Mouse (Mus musculus): Measurements from ENCODE around the gene Smg9. TPM values are rescaled to one million over a fixed set of nuclear protein-coding genes. Genes with fewer than 3 reads are reported as not detected.

Gene Smg9
- total RNA-seq (2012; rRNA removed) (47.5 and 54.6 TPM in 2 replicates), polyA plus RNA-seq (2012; ENCODE audit: insufficient read depth in 1 of 2, insufficient read length in 2 of 2, low read depth in 1 of 2, low replicate concordance in 2 of 2, missing spikeins in 1 of 2) (10 to 100 TPM in 1 of 2 experiments, not detected in 1; 95.3 TPM)

- Histone ChIP-seq H3K4me1 (ENCODE audit: control insufficient read depth in 1 of 2, insufficient read depth in 2 of 2, low read length in 2 of 2) (peaks cover 17 to 42% of the 10 kb centered on the region in 2 experiments), H3K9ac (ENCODE audit: control insufficient read depth, low read depth, low read length, poor library complexity, severe bottlenecking) (peak within 1 kb of the TSS; percentile 94), H3K27me3 (ENCODE audit: control insufficient read depth in 1 of 2, insufficient read depth in 2 of 2, low read length in 2 of 2) (no peaks in the 10 kb centered on the region), H3K9me3 (replicated peaks; ENCODE audit: insufficient read depth, low read length) (no peaks in the 10 kb centered on the region), H3K4me3 (ENCODE audit: control insufficient read depth in 1 of 2, insufficient read depth in 1 of 2, low read depth in 2 of 2, low read length in 2 of 2) (peak within 1 kb of the TSS; percentile 72 to 82), H3K27ac (ENCODE audit: control insufficient read depth, low read depth, low read length) (peak within 1 kb of the TSS; percentile 98), H3K36me3 (ENCODE audit: control insufficient read depth in 1 of 2, insufficient read depth in 2 of 2, low read length in 2 of 2) (peaks cover 2 to 35% of the 10 kb centered on the region in 2 experiments; a peak in 3 of 4 replicates), H3K79me2 (ENCODE audit: control insufficient read depth, insufficient read depth, low read length, poor library complexity) (peaks cover 32% of the 10 kb centered on the region)
- DNase-seq (ENCODE audit: low read depth, low spot score), result peak; percentile 99
- TF ChIP-seq CHD1 (IDR thresholded peaks at IDR 0.05; ENCODE audit: low read depth, low read length) (no peak), HCFC1 (IDR thresholded peaks at IDR 0.05; ENCODE audit: low read depth, low read length) (peak; percentile 84), MAFK (IDR thresholded peaks at IDR 0.05; ENCODE audit: borderline replicate concordance, low read depth, low read length) (no peak), EP300 (IDR thresholded peaks at IDR 0.05; ENCODE audit: low read depth in 1 of 2, low read length in 2 of 2) (peak in 1 of 2 experiments; percentile 69; a peak in 2 of 4 replicates), ZMIZ1 (IDR thresholded peaks at IDR 0.05; ENCODE audit: low read depth, low read length) (peak; percentile 98), ETS1 (IDR thresholded peaks at IDR 0.05; ENCODE audit: low read depth, low read length) (peak; percentile 80), TAL1 (IDR thresholded peaks at IDR 0.05; ENCODE audit: low read length) (peak; percentile 66), ZKSCAN1 (IDR thresholded peaks at IDR 0.05; ENCODE audit: low read depth, low read length) (no peak), CTCF (IDR thresholded peaks at IDR 0.05 in 2 of 3, conservative IDR thresholded peaks at IDR 0.05 in 1 of 3; ENCODE audit: control insufficient read depth in 1 of 3, insufficient read depth in 1 of 3, low read depth in 2 of 3, low read length in 3 of 3, poor library complexity in 1 of 3, severe bottlenecking in 1 of 3) (no peak), TCF12 (IDR thresholded peaks at IDR 0.05; ENCODE audit: low read depth, low read length) (peak; percentile 43), KAT2A (conservative IDR thresholded peaks at IDR 0.05; ENCODE audit: low read depth, low read length) (peak; percentile 60; the same call in 1 of the 2 replicates), MXI1 (IDR thresholded peaks at IDR 0.05; ENCODE audit: low read depth, low read length) (peak; percentile 81), POLR2A (IDR thresholded peaks at IDR 0.05; ENCODE audit: control insufficient read depth in 1 of 2, insufficient read depth in 1 of 2, low read depth in 1 of 2, low read length in 2 of 2, poor library complexity in 1 of 2) (peak; percentile 65 to 90; a peak in 3 of 4 replicates), USF1 (IDR thresholded peaks at IDR 0.05; ENCODE audit: low read depth, low read length) (no peak), MAZ (IDR thresholded peaks at IDR 0.05; ENCODE audit: low read depth, low read length) (peak; percentile 16; the same call in 1 of the 2 replicates), NRF1 (IDR thresholded peaks at IDR 0.05; ENCODE audit: insufficient read depth, low read depth, low read length, poor library complexity, severe bottlenecking) (peak; percentile 91), JUND (IDR thresholded peaks at IDR 0.05; ENCODE audit: low read depth, low read length) (no peak), MYC (IDR thresholded peaks at IDR 0.05; ENCODE audit: low read depth, low read length) (peak; percentile 84), MAX (IDR thresholded peaks at IDR 0.05; ENCODE audit: low read length) (peak; percentile 85), E2F4 (IDR thresholded peaks at IDR 0.05; ENCODE audit: borderline replicate concordance, low read depth, low read length) (peak; percentile 90; the same call in 1 of the 2 replicates), NELFE (IDR thresholded peaks at IDR 0.05; ENCODE audit: low read depth, low read length) (peak; percentile 94), RAD21 (IDR thresholded peaks at IDR 0.05; ENCODE audit: low read depth, low read length) (no peak), BHLHE40 (IDR thresholded peaks at IDR 0.05; ENCODE audit: borderline replicate concordance, low read depth, low read length) (0 out of 2 replicates have a peak, but pooled peaks have one; percentile 11), POLR2AphosphoS2 (IDR thresholded peaks at IDR 0.05; ENCODE audit: low read length) (peak; percentile 75), SIN3A (IDR thresholded peaks at IDR 0.05; ENCODE audit: low read length) (peak; percentile 78), ELF1 (IDR thresholded peaks at IDR 0.05; ENCODE audit: low read depth, low read length) (peak; percentile 87), GATA1 (IDR thresholded peaks at IDR 0.05; ENCODE audit: low read depth, low read length) (peak; percentile 69), TBP (IDR thresholded peaks at IDR 0.05; ENCODE audit: low read depth, low read length) (peak; percentile 95; the same call in 1 of the 2 replicates), MYB (IDR thresholded peaks at IDR 0.05; ENCODE audit: low read depth, low read length) (0 out of 2 replicates have a peak, but pooled peaks have one; percentile 32), RCOR1 (IDR thresholded peaks at IDR 0.05; ENCODE audit: low read depth, low read length) (no peak)
These were observed at the start of gene Smg9 for GRCm38 (mm10) chr7:24399256-24400081. TSS of gene Smg9 (plus strand) at chr7:24399619.
